Mouse (Mus musculus): ENCODE results near the gene Tmem243.

The Tmem243 gene

GRCm38 (mm10) chr5:9173295-9173694, 72.8 kb downstream of the Tmem243 start:
- no peak for DNase-seq (ENCODE audit: low spot score)

DNA sequence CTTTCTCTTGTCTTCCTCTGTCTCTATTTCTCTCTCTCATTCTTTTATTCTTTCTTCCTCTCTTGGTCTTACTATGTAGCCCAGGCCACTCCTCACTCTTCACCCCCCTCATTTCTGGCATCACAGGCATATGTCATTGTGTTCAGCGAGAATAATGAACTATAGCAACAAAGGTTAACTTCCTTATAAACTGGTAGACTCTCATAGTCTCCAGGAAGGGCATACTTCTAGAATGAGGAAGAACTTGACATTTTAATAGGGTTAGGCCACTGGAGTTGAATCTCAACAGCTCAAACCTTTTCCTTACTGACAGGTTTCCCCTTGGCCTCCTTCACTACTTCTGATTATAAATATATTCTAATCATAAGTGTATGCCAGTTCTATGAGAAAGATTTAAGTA, 86.0 kb downstream of the Tmem243 start:
- no peak for DNase-seq (ENCODE audit: low spot score)
